Mouse (Mus musculus): ENCODE data around the gene Plscr2.

Plscr2 gene

GRCm38 (mm10) chr9:92338954-92339353 lies 63.6 kb downstream of the Plscr2 start:
- DNase-seq (ENCODE audit: low spot score in 2 of 2) = no peak

All from frontal cortex, postnatal 10 days (tissue).